Mouse (Mus musculus) kidney, embryonic 16.5 days (tissue): Measurements from ENCODE around the gene Prrt1. TPM values are rescaled to one million over a fixed set of nuclear protein-coding genes. Genes with fewer than 3 reads are reported as not detected.

ENCODE experiments used
- ATAC-seq: fragments of 200-750 bp; cut with Nextera tagmentation; 2 replicates; pipeline ENCODE4 v1.8.0; 2017; ENCODE audit warnings: moderate TSS enrichment; ENCODE audit not compliant: low FRiP score, low TSS enrichment
- H3K27ac ChIP-seq: fragments of 300-500 bp; sonication (generic); 2 replicates; pipeline ENCODE4 v1.5.1; 2014; ENCODE audit warnings: low read length
- H3K27me3 ChIP-seq: fragments of 300-500 bp; sonication (generic); 2 replicates; pipeline ENCODE4 v1.6.1; 2014; ENCODE audit warnings: low read length, control low read depth, mixed read lengths; ENCODE audit not compliant: insufficient read depth
- H3K36me3 ChIP-seq: fragments of 300-500 bp; sonication (generic); 2 replicates; pipeline ENCODE4 v1.6.1; 2014; ENCODE audit warnings: low read length, control low read depth, mixed read lengths; ENCODE audit not compliant: insufficient read depth
- H3K4me1 ChIP-seq: fragments of 300-500 bp; sonication (generic); 2 replicates; pipeline ENCODE4 v1.6.1; 2014; ENCODE audit warnings: low read length, control low read depth, mixed read lengths; ENCODE audit not compliant: insufficient read depth
- H3K4me2 ChIP-seq: fragments of 300-500 bp; sonication (generic); replicated peaks from 2 replicates; pipeline ENCODE4 v1.6.1; 2014; ENCODE audit warnings: low read depth, low read length
- H3K4me3 ChIP-seq: fragments of 300-500 bp; sonication (generic); 2 replicates; pipeline ENCODE4 v1.5.1; 2014; ENCODE audit warnings: mild to moderate bottlenecking, low read length
- H3K9ac ChIP-seq: fragments of 300-500 bp; sonication (generic); replicated peaks from 2 replicates; pipeline ENCODE4 v1.6.1; 2014; ENCODE audit warnings: low read length
- H3K9me3 ChIP-seq: fragments of 300-500 bp; sonication (generic); 2 replicates; pipeline ENCODE4 v1.6.1; 2016; ENCODE audit warnings: low read length, control low read depth
- WGBS: fragments of 180-500 bp; shearing (Covaris S2); extraction: QIAGEN DNeasy Blood & Tissue Kit; methylation state at CpG from one replicate; pipeline ENCODE4 v1.1.7; 2014; 5-methylcytosine and 5-hydroxymethylcytosine counted together
- polyA plus RNA-seq: library from polyadenylated mRNA; unstranded; fragments of >200 nt; fragmentation: Nextera tagmentation; extraction: Ambion mirVana; gene quantifications from 2 replicates; pipeline ENCODE4 v1.2.1, GENCODE M21; 2015

Gene Prrt1
- polyA plus RNA-seq, 1 experiment from 2014 or later, result 0.29 TPM

DNA sequence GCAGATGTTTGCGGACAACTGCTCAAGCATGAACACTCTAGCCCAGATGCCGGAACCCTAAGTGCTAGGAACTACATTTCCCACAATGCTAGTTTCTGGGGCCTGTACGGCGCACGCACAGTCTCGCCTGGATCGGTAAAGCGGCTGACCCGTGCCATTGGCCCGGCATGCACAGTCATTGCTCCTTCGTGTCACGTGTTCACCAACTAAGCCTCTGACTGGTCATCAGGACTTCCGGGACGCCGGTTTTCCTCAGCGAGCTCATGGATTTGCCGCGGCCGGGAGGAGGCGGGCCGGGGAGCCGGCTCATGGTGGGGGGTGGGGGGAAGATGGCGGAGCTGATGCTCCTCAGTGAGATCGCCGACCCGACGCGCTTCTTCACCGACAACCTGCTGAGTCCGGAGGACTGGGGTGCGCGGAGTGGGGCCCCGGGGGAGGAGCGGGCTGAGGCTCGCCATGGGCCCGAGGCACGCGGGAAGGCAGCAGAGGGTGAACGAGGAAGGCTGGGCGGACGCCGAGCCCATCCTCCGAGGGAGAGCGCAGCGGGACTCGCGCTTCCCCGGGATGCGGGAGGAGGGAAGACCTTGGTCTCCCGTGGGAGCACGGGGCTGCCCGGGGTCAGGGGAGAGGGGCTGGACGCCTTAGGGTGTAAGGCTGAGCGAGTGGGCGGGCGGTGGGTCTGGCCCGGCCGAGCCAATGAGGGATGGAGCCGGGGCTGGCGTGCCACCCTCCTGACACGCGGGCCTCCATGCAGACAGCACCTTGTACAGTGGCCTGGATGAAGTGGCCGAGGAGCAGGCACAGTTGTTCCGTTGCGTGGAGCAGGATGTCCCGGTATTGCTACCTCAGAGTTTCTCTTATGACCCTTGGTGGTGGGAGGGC lies 17.8 kb downstream of the Prrt1 start, which contains the start of gene Atf6b:
Gene Atf6b, plus strand, starts transcription at position 241 of the 882 bp plus-strand sequence.
- H3K4me2 ChIP-seq, result peak within 1 kb of the TSS; percentile 92
- H3K27me3 ChIP-seq, result no peaks in the 10 kb centered on the region
- H3K4me1 ChIP-seq, result peaks cover 24% of the 10 kb centered on the region
- peak within 1 kb of the TSS; percentile 54; the same call in 1 of the 2 replicates for H3K27ac ChIP-seq
- peak within 1 kb of the TSS; percentile 89 for H3K4me3 ChIP-seq
- peak; percentile 97 for ATAC-seq
- no peaks in the 10 kb centered on the region for H3K9me3 ChIP-seq
- peak within 1 kb of the TSS; percentile 87 for H3K9ac ChIP-seq
- under 1% methylated on average over 62 of the region's 66 CpGs for WGBS
- peaks cover 27% of the 10 kb centered on the region for H3K36me3 ChIP-seq

DNA sequence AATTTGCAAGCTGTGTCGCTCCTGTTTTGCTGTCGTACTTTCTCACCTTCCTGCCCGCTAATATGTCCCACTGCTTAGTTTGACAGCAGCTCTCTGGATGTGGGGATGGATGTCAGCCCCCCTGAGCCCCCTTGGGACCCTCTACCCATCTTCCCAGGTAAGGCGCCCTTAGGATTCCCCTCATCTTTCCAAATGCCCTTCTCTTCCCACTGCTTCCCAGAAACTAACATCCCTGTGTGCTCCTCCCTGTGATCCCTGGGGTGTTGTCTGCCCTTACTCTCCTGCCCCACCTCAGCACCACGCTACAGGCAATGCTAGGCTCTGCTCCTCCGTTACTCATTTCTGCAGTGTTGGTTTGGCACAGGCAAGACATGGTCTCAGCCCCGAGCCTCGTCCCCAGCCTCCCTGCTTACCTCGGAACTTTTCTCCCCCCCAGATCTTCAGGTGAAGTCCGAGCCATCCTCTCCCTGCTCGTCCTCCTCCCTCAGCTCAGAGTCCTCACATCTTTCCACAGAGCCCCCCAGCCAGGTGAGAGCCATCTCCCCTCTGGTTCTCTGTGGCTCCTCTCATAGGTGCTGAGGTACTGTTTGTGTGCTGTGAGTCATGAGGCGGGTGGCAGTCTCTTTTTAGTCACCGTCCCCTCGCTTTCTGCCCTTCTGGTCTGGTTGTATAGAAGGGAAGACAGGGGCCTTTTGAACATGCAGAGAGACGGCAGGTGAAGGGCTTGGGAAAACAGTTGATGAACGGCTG lies 19.0 kb downstream of the Prrt1 start:
- peak overlapping the region; percentile 37; the same call in 1 of the 2 replicates for H3K9ac ChIP-seq
- no peak overlapping the region for H3K27ac ChIP-seq
- peak overlapping the region; percentile 92 for H3K4me2 ChIP-seq
- H3K9me3 ChIP-seq, result no peaks in the 10 kb centered on the region
- H3K27me3 ChIP-seq, result no peaks in the 10 kb centered on the region
- no peak for ATAC-seq
- peaks cover 38% of the 10 kb centered on the region for H3K36me3 ChIP-seq
- H3K4me3 ChIP-seq, result no peak overlapping the region; the same call in 1 of the 2 replicates
- H3K4me1 ChIP-seq, result peaks cover 24% of the 10 kb centered on the region
- WGBS, result 75% methylated on average over 16 of the region's 16 CpGs

DNA sequence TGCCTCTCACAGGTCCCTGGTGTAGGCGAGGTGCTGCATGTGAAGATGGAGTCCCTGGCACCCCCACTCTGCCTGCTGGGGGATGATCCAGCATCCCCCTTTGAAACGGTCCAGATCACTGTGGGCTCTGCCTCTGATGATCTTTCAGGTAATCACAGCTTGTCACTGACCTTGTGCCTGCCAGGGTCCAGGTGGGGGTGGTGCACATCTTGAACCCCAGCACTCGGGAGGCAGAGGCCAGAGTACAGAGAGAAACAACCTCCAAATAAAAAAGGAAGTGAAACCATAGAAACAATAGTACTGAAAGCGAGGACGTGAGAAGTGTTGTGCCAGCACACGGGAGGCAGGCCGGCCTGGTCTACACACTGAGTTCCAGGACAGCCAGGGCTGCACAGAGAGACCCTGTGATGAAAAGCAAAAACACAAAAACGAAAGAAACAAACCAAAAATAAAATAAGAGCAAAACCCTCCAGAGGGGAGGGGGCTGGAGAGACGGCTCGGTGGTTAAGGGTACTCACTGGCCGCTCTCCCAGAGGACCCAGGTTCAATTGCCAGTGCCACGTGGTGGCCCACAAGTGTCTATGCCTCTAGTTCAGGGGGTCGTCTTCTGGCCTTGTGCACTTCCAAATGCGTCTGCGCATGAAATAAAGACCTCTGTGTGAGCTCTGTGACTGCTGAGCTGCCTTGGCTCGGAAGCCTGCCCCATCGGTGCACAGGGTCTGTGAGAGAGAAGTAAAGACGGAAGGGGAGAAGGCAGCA lies 20.0 kb downstream of the Prrt1 start:
- Histone ChIP-seq H3K27ac (no peak overlapping the region), H3K27me3 (no peaks in the 10 kb centered on the region), H3K4me1 (peaks cover 24% of the 10 kb centered on the region), H3K4me2 (no peak overlapping the region), H3K9ac (no peak overlapping the region), H3K36me3 (peaks cover 41% of the 10 kb centered on the region), H3K9me3 (no peaks in the 10 kb centered on the region), H3K4me3 (no peak overlapping the region)
- 88% methylated on average over 18 of the region's 18 CpGs for WGBS
- no peak for ATAC-seq

DNA sequence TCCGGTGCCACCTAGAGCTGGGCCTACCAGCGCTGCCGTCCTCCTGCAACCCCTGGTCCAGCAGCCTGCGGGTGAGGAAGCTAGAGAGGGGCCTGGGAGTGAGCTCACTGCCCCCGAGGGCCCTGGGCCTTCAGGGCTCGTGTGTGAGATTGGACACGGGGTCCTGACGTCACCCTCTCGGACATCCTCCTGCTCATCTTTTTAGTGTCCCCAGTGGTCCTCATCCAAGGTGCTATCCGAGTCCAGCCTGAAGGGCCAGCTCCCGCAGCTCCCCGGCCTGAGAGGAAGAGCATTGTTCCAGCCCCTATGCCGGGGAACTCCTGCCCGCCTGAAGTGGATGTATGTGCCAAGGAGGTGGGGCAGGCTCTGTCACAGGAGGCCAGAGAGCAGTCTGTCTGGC lies 21.4 kb downstream of the Prrt1 start:
- ATAC-seq, result no peak
- no peaks in the 10 kb centered on the region for H3K9me3 ChIP-seq
- peaks cover 45% of the 10 kb centered on the region for H3K36me3 ChIP-seq
- H3K27ac ChIP-seq, result no peak overlapping the region
- H3K4me2 ChIP-seq, result no peak overlapping the region
- WGBS, result 94% methylated on average over 14 of the region's 14 CpGs
- H3K27me3 ChIP-seq, result no peaks in the 10 kb centered on the region
- H3K4me1 ChIP-seq, result peaks cover 25% of the 10 kb centered on the region
- H3K9ac ChIP-seq, result no peak overlapping the region
- H3K4me3 ChIP-seq, result no peak overlapping the region

DNA sequence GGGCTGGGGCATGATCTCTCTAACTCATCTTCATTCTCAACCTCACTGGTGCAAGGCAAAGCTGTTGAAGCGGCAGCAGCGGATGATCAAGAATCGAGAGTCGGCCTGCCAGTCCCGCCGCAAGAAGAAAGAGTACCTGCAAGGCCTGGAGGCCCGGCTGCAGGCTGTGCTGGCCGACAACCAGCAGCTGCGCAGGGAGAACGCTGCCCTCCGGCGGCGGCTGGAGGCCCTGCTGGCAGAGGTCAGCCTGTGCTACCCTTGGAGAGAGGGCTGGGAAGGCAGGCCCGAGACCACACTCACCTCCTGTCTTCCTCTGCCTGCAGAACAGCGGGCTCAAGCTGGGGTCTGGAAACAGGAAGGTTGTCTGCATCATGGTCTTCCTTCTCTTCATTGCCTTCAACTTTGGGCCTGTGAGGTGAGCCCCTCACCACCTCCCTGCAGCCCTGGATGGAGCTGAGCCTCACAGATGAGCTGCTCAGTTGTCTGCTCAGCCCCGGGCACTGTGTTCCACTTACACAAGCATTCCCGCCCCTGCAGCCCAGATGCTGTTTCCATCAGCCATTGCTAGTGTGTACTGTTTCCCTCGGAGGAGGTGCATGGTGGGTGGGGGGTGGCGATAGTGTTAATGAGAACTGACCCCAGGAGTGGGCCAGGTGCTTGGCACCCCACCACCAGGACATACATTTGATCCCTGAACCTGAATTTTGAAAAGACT lies 22.3 kb downstream of the Prrt1 start:
- H3K4me3 ChIP-seq, result no peak overlapping the region
- ATAC-seq, result no peak
- H3K9ac ChIP-seq, result no peak overlapping the region
- H3K27ac ChIP-seq, result no peak overlapping the region
- H3K4me2 ChIP-seq, result no peak overlapping the region
- peaks cover 25% of the 10 kb centered on the region for H3K4me1 ChIP-seq
- 51% methylated on average over 19 of the region's 19 CpGs for WGBS
- H3K27me3 ChIP-seq, result no peaks in the 10 kb centered on the region
- H3K9me3 ChIP-seq, result no peaks in the 10 kb centered on the region
- peaks cover 45% of the 10 kb centered on the region for H3K36me3 ChIP-seq

DNA sequence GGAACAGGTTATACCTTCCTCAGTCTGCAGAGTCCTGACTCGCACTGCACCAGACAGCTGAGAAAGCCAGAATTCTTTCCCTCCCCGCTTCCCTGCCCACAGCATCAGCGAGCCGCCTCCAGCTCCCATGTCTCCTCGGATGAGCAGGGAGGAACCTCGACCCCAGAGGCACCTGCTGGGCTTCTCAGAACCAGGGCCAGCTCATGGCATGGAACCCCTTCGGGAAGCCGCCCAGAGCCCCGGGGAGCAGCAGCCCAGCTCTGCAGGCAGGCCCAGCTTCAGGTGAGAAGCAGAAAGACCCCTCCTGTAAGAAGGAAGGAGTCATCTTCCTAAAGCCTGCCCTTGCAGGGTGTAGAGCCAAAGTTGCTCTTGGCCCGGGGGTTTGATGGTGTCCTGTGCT lies 23.2 kb downstream of the Prrt1 start:
- peaks cover 45% of the 10 kb centered on the region for H3K36me3 ChIP-seq

DNA sequence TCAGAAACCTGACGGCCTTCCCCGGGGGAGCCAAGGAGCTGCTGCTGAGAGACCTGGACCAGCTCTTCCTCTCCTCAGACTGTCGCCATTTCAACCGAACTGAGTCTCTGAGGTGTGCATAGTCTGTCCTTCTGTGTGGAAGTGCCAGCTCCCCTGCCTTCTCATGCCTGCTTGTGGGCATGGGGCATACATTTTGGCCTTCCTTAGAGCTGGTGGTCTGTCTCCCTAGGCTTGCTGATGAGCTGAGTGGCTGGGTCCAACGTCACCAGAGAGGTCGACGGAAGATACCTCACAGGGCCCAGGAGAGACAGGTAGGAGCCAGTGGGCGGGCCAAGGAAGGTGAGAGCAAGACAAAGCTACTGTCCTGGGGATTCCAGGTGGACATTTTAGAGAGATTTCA lies 23.7 kb downstream of the Prrt1 start:
- Histone ChIP-seq H3K9ac (no peak overlapping the region), H3K4me1 (peaks cover 20% of the 10 kb centered on the region), H3K36me3 (peaks cover 45% of the 10 kb centered on the region), H3K9me3 (no peaks in the 10 kb centered on the region), H3K4me3 (no peak overlapping the region), H3K27ac (no peak overlapping the region), H3K4me2 (no peak overlapping the region), H3K27me3 (no peaks in the 10 kb centered on the region)
- ATAC-seq, result no peak
- WGBS, result 95% methylated on average over 8 of the region's 8 CpGs

More for the DNA sequence above, 23.2 kb downstream of the Prrt1 start:
- Histone ChIP-seq H3K9me3 (no peaks in the 10 kb centered on the region), H3K4me3 (no peak overlapping the region), H3K9ac (no peak overlapping the region), H3K4me1 (peaks cover 24% of the 10 kb centered on the region), H3K27me3 (no peaks in the 10 kb centered on the region), H3K4me2 (no peak overlapping the region), H3K27ac (no peak overlapping the region)
- 82% methylated on average over 10 of the region's 10 CpGs for WGBS
- no peak for ATAC-seq

DNA sequence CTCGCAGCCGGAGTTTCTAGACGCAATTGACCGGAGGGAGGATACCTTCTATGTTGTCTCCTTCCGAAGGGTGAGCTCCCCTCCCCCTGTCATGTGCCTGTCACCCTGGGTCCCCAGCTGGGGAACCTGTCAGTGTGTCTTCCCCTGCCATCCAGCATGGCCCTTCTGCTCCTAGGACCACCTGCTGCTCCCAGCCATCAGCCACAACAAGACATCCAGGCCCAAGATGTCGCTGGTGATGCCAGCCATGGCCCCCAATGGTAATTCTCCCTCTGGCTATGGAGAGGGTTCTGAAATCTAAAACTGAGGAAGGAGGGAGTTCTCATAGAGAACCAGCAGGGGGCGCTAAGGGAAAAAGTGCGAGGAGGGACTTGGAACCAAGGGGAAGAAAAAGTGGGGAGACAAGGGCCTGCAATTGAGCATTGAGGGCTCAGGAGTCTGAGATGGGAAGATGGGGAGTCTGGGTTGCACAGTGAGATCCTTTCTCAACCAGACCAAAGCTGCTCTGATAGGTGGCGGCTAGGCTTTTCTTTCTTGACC lies 24.5 kb downstream of the Prrt1 start:
- H3K36me3 ChIP-seq, result peaks cover 45% of the 10 kb centered on the region
- no peak overlapping the region for H3K4me2 ChIP-seq

DNA sequence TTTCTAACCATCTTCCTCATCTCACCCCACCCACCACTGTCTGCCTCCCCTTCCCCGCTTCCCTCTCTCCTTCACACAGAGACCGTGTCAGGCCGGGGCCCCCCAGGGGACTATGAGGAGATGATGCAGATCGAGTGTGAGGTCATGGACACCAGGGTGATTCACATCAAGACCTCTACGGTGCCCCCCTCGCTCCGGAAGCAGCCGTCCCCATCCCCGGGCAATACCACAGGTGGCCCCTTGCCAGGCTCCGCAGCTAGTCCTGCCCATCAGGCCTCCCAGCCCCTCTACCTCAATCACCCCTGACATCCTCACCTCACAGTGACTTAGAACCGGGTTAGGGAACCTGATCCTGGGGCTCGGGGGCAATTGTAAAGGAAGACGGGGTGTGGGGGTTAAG lies 25.1 kb downstream of the Prrt1 start:
- H3K4me1 ChIP-seq, result peaks cover 12% of the 10 kb centered on the region; the same call in 1 of the 2 replicates
- no peak overlapping the region for H3K9ac ChIP-seq
- no peak overlapping the region for H3K4me2 ChIP-seq
- no peak overlapping the region for H3K4me3 ChIP-seq
- no peak for ATAC-seq
- peaks cover 40% of the 10 kb centered on the region for H3K36me3 ChIP-seq
- no peak overlapping the region for H3K27ac ChIP-seq
- 87% methylated on average over 13 of the region's 13 CpGs for WGBS
- H3K27me3 ChIP-seq, result peaks cover 6% of the 10 kb centered on the region; the same call in 1 of the 2 replicates
- no peaks in the 10 kb centered on the region for H3K9me3 ChIP-seq

More for the DNA sequence above, 24.5 kb downstream of the Prrt1 start:
- H3K4me1 ChIP-seq, result peaks cover 12% of the 10 kb centered on the region; the same call in 1 of the 2 replicates
- H3K9ac ChIP-seq, result no peak overlapping the region
- 68% methylated on average over 9 of the region's 9 CpGs for WGBS
- no peak for ATAC-seq
- H3K27ac ChIP-seq, result no peak overlapping the region
- H3K9me3 ChIP-seq, result no peaks in the 10 kb centered on the region
- no peak overlapping the region for H3K4me3 ChIP-seq
- 0 out of 2 replicates have a peak, but pooled peaks cover under 1% of the 10 kb centered on the region for H3K27me3 ChIP-seq
